Mouse (Mus musculus) frontal cortex, postnatal 14 days (tissue): ENCODE results near the gene 4930404N11Rik.

Experiments used
- DNase-seq, 2 experiments: peaks; one replicate each; pipeline ENCODE4 v3.0.0; 2022; ENCODE audit warnings: low spot score in 2 of 2

Gene 4930404N11Rik

GRCm38 (mm10) chr10:81401521-81402226, 36.1 kb upstream of the 4930404N11Rik start:
- no peak for DNase-seq

- no peak for DNase-seq
Observed at GRCm38 (mm10) chr10:81401205-81401520, 35.5 kb upstream of the 4930404N11Rik start.

- DNase-seq: no peak
Observed at GRCm38 (mm10) chr10:81400371-81401204, 35.0 kb upstream of the 4930404N11Rik start.

- DNase-seq: no peak
Observed at GRCm38 (mm10) chr10:81399798-81400308, 34.2 kb upstream of the 4930404N11Rik start.

GRCm38 (mm10) chr10:81399296-81399695, 33.7 kb upstream of the 4930404N11Rik start:
- DNase-seq: no peak

GRCm38 (mm10) chr10:81396749-81397148, 31.1 kb upstream of the 4930404N11Rik start:
- DNase-seq: no peak

- no peak for DNase-seq
Observed at GRCm38 (mm10) chr10:81395865-81396264, 30.2 kb upstream of the 4930404N11Rik start.

- peak in 1 of 2 experiments; percentile 67 for DNase-seq
Observed at GRCm38 (mm10) chr10:81395127-81395526, 29.5 kb upstream of the 4930404N11Rik start.

- DNase-seq: no peak
Observed at GRCm38 (mm10) chr10:81393456-81394063, 27.9 kb upstream of the 4930404N11Rik start.

GRCm38 (mm10) chr10:81392781-81393185, 27.2 kb upstream of the 4930404N11Rik start, which contains the start of gene Smim24:
Gene Smim24, plus strand, starts transcription at chr10:81393051.
- no peak for DNase-seq

- DNase-seq: no peak
Observed at GRCm38 (mm10) chr10:81392270-81392669, 26.7 kb upstream of the 4930404N11Rik start.

- no peak for DNase-seq
Observed at GRCm38 (mm10) chr10:81390678-81390965, 25.0 kb upstream of the 4930404N11Rik start.

GRCm38 (mm10) chr10:81389801-81390677, 24.4 kb upstream of the 4930404N11Rik start:
- DNase-seq: peak in 1 of 2 experiments; percentile 65

GRCm38 (mm10) chr10:81389373-81389772, 23.8 kb upstream of the 4930404N11Rik start:
- DNase-seq: no peak

GRCm38 (mm10) chr10:81388505-81389055, 23.0 kb upstream of the 4930404N11Rik start, which contains the start of gene Gm48552:
Gene Gm48552, plus strand, starts transcription at chr10:81389005.
- no peak for DNase-seq

GRCm38 (mm10) chr10:81387716-81388115, 22.1 kb upstream of the 4930404N11Rik start:
- DNase-seq: no peak

- no peak for DNase-seq
Observed at GRCm38 (mm10) chr10:81385603-81386306, 20.1 kb upstream of the 4930404N11Rik start.

GRCm38 (mm10) chr10:81384605-81384982, 19.0 kb upstream of the 4930404N11Rik start:
- no peak for DNase-seq

GRCm38 (mm10) chr10:81383802-81384604, 18.4 kb upstream of the 4930404N11Rik start, which contains the start of the genes Dohh and Gm48551:
Gene Dohh, plus strand, starts transcription at chr10:81384428.
Gene Gm48551, plus strand, starts transcription at chr10:81384466.
- DNase-seq: peak; percentile 98 to 99
